Mouse (Mus musculus) ES-CJ7 (cell line): ENCODE data around the gene Psen1.

ENCODE experiments used
- DNase-seq: peaks from one replicate; pipeline ENCODE4 v3.0.0; 2011; ENCODE audit warnings: low read depth, low spot score

Psen1 gene

GRCm38 (mm10) chr12:83723037-83723436 is 35.1 kb downstream of the Psen1 start:
- no peak for DNase-seq

DNA sequence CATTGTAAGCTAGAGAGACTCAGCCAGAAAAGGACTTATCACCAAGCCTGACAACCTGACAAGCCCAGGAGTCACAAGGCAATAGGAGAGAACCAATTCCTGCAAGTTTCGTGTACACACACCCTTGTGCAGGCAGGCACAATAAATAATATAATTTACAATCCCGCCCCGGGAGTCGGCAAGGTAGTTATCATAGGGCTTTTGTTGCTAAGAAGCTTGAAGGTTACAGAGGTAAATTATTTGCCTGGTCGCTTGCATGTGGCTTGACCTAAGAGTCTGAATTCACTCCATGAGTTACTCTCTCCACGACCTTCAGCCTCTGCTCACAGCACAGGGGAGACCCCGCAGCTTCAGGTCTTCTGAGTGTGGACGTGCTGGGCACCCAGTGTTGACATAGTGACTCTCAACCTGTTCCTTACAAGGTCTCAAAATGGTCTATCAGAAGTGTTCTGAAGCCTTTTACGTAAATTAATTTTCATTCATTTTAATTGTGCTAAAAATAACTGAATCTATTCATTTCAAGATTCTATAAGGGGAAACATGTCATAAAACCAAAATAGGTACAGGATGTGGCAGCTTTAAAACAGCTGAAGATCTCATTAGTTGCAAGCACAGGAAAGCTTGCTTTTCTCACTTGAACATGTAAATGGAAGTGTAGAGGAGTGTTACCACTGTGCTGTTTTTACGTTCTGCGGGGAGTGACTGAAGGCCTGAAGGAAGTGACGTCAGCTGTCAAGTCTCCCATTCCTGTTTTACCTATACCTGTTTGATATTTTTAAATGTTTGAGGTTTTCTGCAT is 38.8 kb downstream of the Psen1 start:
- DNase-seq = no peak

DNA sequence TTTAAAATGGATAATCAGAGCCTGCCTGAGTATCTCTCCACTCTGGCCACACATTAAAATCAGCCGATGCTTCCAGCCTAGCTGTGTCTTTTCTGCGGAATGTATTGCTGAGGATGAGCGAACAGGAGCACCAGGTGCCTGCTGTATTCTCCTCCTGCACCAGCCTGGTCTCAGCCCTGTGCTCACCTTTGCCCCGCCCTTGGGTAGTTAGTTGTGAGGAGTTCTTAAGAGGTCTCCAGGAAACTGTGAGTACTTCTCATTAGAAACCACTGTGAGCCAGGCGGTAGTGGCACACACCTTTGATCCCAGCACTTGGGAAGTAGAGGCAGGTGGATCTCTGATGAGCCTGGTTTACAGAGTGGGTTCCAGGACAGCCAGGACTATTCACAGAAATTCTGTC is 44.3 kb downstream of the Psen1 start:
- DNase-seq = no peak

GRCm38 (mm10) chr12:83734047-83734446 is 46.1 kb downstream of the Psen1 start:
- DNase-seq = no peak

DNA sequence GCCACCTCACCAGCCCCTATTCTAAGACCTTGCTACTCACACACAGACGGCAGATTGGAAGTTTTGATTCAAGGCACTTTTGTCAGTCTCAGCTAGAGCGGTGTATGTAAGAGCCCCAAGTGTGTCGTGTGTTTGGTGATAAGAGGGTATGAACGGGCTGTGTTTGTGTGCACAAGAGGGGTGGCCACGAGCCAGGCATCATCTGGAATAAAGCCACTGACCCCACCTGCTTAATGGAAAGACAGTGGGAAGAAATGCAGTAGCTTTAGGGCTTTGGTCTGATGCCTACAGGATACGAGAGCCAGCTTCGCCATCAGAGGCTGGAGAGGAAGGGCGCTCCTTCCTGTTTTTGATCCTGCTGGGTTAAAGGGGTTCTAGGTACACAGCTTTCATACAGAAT is 48.3 kb downstream of the Psen1 start:
- DNase-seq = no peak

- no peak for DNase-seq
Measured at GRCm38 (mm10) chr12:83738651-83739050, 50.7 kb downstream of the Psen1 start.

DNA sequence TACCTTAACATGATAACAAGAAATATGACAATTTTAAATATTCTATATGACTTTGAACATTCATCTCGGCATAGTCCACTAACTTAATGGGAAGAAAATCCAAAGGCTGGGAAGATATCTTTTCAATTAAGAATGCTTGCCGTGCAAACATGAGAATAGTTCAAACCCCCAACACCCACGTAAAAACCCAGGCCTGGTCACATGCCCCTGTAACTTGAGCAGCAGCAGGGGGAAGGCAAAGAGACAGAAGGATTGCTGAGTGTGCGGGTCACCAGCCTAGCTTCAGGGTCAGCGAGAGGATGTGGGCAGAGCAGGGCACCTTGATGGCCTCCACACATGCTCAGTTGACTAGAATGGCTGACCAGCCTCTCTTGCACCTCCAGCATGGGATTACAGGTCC is 53.8 kb downstream of the Psen1 start:
- DNase-seq = no peak

DNA sequence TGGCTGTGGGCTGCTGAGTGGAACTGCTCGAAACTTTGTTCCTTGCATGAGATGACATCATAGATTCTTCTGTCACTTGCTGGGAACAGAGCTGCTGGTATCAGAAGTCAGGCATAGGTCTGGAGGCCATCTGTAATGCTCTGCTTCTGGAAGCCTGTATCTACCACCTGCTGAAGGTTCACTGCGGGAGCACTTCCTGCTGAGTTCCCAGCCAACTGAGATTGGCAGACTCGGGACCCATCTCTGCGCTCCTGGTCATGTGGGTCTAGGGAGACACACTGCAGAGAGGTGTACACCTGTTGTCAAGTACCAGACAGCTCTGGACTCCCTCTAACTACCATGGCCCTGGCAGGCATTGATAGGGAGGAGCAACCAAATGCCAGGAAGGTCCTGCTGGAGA is 54.9 kb downstream of the Psen1 start:
- DNase-seq = no peak

DNA sequence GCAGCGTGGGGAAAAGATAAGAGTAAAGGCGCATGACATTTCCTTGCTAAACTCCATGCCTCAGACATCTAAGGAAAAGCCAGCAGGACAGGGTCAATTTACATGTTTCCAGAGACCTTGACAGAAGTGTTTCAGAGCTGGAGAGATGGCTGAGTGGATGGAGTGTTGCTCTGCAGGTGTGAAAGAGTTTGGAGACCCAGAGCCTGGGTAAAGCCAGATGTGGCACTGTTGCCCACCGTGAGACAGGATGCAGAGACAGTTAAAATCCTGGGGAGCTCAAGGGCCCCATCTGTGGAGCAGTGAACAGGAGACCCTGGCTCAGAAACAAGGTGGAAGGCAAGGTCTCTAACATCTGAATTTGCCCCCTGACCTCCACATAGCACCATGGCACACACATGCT is 55.8 kb downstream of the Psen1 start:
- no peak for DNase-seq

DNA sequence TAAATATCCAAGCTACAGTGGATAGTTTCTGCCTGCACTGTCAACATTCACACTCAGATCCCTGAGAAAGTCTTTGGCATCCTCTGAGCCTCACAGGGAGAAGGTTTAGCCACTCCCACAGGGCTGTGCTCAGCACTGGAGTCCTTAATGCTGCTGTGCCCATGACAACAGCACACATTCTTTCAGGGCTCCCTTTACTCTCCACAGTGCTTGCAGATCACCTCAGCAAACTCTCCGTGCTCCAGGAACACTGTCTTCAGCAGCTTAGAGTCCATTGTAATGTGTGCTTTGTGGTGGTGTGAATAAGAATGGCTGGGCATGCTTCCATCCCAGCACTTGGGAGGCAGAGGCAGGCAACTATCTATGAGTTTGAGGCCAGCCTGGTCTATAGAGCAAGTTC is 61.2 kb downstream of the Psen1 start:
- peak; percentile 58 for DNase-seq

GRCm38 (mm10) chr12:83752495-83752894 is 64.5 kb downstream of the Psen1 start:
- no peak for DNase-seq

DNA sequence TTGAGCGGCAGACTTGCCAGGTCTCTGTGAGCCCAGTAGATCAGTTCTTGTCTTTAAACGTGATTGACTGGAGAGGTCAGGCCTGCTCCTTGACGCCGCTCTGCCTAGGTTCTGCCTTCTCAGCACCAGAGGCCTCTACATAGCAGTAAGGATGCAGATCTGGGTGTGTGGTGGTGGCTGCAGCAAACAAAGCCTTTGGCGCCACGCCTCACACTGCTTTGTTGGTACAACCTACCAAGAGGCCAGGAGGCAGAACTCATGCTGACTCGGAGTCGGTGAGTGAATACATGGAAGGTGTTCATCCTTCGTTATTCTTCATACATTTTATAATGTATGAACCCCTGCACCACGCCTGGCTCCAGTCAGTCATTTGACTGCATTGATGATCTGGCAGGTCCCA is 70.8 kb downstream of the Psen1 start:
- peak; percentile 66 for DNase-seq

- no peak for DNase-seq
Measured at GRCm38 (mm10) chr12:83760201-83760600, 72.2 kb downstream of the Psen1 start.

- no peak for DNase-seq
Measured at GRCm38 (mm10) chr12:83762706-83763105, 74.8 kb downstream of the Psen1 start.

DNA sequence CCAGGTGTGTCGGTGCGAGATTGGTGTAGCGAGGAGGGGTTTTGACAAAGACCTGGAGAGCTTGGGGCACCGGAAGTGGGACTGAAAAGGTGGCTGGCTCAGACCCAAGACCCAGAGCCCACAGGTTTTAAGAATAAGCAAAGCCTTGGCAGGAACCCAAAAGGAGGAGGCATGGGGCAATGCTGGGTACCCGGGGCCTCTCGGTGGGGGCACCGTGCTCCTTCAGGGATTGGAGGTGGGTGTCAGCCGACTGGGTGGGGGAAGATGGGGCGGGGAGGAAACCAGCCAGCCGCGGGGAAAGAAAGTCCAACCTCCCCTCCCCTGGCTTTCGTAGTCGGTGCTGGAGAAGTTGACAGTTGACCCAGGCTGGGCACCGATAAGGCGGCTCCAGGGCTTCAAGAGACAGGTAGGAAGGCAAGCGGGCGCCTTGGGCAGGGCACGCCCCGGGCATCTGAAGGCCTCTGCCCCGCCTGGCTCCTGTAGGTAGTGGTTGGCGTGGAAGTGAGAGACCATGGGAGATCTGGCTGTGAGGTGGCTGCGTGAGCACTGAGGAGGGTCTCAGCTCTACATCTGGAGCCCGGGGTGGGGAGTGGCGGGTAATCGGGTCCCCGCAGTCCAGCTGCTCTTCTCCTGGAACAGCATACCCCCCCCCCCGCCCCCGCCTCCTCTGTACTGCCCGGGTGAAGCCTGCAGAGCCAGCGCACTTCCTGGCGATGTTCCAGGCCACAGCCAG is 75.5 kb downstream of the Psen1 start, which contains the start of gene Papln:
Gene Papln (plus strand): TSS at position 324 of the 733 bp plus-strand sequence.
- no peak for DNase-seq

GRCm38 (mm10) chr12:83764044-83764365 is 76.1 kb downstream of the Psen1 start:
- peak; percentile 24 for DNase-seq

GRCm38 (mm10) chr12:83764519-83764918 is 76.6 kb downstream of the Psen1 start:
- DNase-seq = no peak

DNA sequence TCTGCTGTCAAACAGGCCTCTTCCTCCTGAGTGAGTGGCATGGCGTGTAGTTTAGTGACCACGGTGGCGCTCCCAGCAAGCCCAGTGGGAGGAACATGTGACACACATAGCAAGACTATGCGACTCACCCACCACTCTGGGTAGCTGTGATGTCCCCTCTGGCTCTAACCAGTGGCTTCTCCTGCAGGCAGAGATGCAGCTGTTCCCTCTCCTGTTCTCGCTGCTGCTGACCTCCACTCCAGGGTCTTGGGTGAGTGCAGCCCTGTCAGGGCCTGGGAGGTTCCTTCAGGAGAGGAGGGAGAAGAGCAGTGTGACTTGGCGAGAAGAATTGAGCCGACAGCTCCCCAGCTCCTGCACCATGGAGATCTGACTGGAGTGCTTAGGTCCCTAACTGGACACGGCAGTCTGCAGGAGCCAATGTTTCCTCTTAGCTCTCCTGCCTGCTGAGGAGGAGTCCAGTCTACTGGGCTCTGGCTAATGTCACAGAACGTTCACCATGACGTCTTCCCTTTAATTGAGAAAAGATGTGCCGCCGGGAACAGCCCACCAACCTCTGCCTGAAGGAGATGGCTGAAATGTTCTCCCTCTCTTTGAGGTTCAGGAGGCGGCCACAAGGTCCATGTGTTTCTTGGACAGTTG is 78.1 kb downstream of the Psen1 start:
- no peak for DNase-seq

DNA sequence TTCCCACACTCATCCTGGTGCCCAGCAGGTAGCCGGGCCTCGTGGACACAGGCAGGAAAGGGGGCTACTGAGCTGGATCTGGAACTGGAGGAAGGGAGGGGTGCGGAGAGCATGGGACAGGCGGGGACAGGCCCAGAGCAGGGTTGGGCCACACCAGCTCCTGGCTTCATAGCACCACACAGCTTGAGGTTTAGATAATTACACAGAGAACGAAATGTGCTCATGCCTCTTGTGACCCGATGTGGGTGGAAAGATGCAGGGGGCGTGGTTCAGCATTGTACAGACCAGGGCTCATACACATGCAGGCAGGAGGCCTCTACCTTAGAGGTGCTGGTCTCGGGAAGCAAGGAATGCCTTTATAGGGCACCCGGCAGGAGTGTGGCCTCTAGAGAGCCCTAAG is 79.9 kb downstream of the Psen1 start:
- DNase-seq = no peak

DNA sequence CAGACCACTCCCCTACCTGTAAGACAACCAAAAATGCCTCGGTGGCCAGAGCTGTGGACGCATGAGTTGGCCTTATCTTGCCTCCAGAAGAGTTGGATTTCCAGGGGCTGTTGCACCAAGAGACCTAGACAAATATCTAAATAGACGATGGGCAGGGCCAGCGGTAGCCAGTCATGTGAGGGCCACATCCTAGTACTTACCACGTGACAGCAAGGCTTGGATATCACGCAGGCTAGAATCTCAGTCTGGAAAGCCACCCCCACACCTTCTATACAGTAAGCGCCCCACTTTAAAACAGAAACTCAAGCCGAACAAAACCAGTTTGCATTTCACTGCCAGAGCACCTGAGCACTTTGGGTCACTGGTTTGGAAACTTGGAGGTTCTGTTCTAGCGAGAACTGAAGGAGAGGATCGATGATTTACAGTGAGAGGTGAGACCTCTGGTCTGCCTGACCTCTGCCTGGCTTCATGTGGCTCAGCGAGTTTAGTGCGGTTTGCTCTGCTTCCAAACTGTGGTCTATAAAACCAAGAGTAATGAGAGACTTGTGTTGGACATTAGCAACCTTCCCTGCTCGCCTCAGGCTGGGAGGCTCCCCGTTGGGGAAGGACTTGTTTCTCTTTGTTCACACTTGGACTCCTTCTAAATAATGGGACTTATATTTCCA is 80.4 kb downstream of the Psen1 start:
- DNase-seq = no peak

GRCm38 (mm10) chr12:83770418-83771256 is 82.7 kb downstream of the Psen1 start:
- peak; percentile 79 for DNase-seq
